Mouse (Mus musculus): ENCODE measurements at regions not wholly inside any gene's neighbourhood (a gene's known extent, or its start where the extent isn't known, plus 50 kb on each side); places are given as distances from the start of the nearest gene placed in this dataset.

DNA sequence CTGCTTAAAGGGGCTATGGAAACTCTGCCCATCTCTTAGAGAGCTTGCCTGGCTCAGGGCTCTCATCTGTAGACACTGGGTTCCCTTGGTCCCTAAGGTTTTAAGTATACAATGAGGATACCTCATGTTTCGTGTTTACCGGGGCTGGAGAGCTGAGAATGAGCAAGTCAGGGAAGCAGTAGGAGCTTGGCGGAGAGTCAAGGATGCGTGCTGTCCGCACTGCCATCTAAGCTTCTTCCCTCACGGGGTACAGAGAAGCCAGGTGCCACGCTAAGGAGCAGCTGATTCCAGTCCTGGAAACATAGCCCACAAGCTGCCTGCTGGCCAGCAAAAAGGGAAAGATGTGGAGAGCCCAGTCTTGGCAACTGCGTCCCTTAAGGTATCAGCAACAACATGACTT is 55.0 kb upstream of the Ttc34 start:
- DNase-seq, result no peak

DNA sequence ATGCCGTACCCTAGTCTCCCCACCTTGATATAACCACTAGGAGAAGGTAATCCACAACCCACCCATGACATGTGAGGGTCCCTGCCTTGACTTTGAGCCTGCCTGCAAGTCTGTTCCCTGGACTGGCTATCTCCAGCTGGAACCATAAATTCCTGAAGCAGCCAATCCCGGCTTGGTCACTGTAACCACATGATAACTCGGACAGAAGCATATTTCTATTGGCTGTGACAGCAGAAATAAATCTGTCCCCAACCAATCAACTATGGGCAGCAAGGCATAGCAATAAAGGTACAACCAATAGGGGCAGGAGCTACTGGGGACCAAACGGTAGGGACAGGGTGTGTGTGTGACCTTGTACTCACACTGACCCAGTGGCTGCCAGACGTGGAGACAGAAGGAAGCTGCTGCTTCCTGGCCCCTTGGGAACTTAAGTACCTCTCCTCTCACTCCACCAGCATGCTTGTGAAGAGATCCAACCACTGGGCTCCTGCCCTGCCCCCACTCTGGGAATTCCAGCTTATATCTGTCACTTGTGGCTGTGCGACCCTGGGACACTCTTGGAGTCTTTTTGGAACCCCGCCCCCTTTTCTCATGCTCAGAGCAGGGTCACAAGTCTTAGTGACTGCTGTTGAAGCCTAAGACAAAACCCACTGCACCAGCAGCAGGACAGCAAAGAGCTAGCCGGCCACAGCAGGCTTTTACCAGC is 51.8 kb upstream of the Ttc34 start:
- no peak for DNase-seq

DNA sequence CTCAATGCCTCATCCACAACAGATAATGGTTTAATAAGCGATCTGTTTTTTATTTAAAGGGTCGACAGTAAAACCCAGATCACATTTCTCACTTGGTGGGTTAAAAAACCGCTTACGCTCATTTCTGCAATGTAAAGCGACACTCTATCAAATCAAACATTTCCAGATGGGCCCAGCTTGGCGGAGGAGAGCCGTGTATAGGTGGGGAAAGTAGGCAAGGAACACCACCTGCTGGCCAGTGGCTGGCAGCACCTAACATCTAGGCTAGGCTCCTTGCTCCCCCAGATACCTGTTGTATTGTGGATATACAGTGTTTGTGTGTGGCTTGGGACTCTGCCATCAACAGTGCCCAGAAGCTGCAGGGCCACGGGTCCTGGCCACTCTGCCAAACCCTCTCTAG is 50.1 kb upstream of the Ttc34 start:
- DNase-seq, result no peak
